Mouse (Mus musculus): ENCODE results near the gene Olfr364-ps1. TPM values are rescaled to one million over a fixed set of nuclear protein-coding genes. Genes with fewer than 3 reads are reported as not detected.

The Olfr364-ps1 gene
- not detected in 2 replicates for total RNA-seq (2014; rRNA removed)
- not detected in 2 replicates for polyA plus RNA-seq (2012; rRNA removed)

GRCm38 (mm10) chr2:37139022-37139421 is at the start of gene Olfr364-ps1:
TSS of gene Olfr364-ps1 (plus strand) at chr2:37139322.
- TF ChIP-seq CTCF (IDR thresholded peaks at IDR 0.05; ENCODE audit: low read depth, low read length): no peak
- no peak for TF ChIP-seq POLR2A (IDR thresholded peaks at IDR 0.05; ENCODE audit: extremely low read depth, insufficient read depth, low read length)
- 79% methylated on average over 3 of the region's 3 CpGs for WGBS
- H3K36me3 ChIP-seq (ENCODE audit: control insufficient read depth, insufficient read depth, low read length): no peaks in the 10 kb centered on the region
- no peak within 1 kb of the TSS for H3K4me3 ChIP-seq (ENCODE audit: insufficient read depth, low read depth, low read length)
- no peaks in the 10 kb centered on the region; the same call in 1 of the 2 replicates for H3K27me3 ChIP-seq (ENCODE audit: control insufficient read depth, insufficient read depth, low read length)
- no peak for DNase-seq (ENCODE audit: extremely low read depth, low read depth, low spot score)
- no peak within 1 kb of the TSS for H3K27ac ChIP-seq (replicated peaks; ENCODE audit: insufficient read depth, low read depth, low read length)
- H3K4me1 ChIP-seq (ENCODE audit: control insufficient read depth, insufficient read depth, low read length): no peaks in the 10 kb centered on the region
- no peak within 1 kb of the TSS for H3K9ac ChIP-seq (ENCODE audit: low read depth, low read length)
- no peaks in the 10 kb centered on the region for H3K79me2 ChIP-seq (ENCODE audit: control insufficient read depth, insufficient read depth, low read length)

DNA sequence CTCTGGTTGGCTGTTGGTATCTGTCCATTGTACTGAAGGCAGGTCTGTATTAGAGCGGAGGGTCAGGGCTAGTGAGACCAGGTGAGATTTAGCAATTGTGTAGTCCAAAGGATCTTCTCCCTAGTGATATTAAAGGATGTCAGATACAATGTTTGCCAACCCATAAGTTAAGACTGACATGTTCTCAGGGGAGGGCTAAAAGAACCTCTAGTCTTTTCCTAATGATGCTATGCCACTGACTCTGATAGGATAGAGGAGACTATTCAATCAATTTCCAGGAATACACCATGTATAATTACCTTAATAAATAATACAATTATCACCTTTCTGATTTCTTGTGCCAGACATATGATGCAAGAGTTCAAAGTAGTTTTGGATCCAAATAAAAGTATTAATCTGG is 21.3 kb upstream of the Olfr364-ps1 start, which contains the start of gene Olfr362:
Olfr362 (minus strand) TSS at position 101 of the 400 bp plus-strand sequence.
- no peak for TF ChIP-seq CTCF (IDR thresholded peaks at IDR 0.05; ENCODE audit: low read depth, low read length)
- no peak for TF ChIP-seq POLR2A (IDR thresholded peaks at IDR 0.05; ENCODE audit: extremely low read depth, insufficient read depth, low read length)
- Histone ChIP-seq H3K79me2 (ENCODE audit: control insufficient read depth, insufficient read depth, low read length) (no peaks in the 10 kb centered on the region), H3K36me3 (ENCODE audit: control insufficient read depth, insufficient read depth, low read length) (no peaks in the 10 kb centered on the region), H3K4me3 (ENCODE audit: insufficient read depth, low read depth, low read length) (no peak within 1 kb of the TSS), H3K4me1 (ENCODE audit: control insufficient read depth, insufficient read depth, low read length) (no peaks in the 10 kb centered on the region), H3K27ac (replicated peaks; ENCODE audit: insufficient read depth, low read depth, low read length) (no peak within 1 kb of the TSS), H3K9ac (ENCODE audit: low read depth, low read length) (no peak within 1 kb of the TSS), H3K27me3 (ENCODE audit: control insufficient read depth, insufficient read depth, low read length) (no peaks in the 10 kb centered on the region)
- no peak for DNase-seq (ENCODE audit: extremely low read depth, low read depth, low spot score)
- 83% methylated on average over 1 of the region's 1 CpGs for WGBS

DNA sequence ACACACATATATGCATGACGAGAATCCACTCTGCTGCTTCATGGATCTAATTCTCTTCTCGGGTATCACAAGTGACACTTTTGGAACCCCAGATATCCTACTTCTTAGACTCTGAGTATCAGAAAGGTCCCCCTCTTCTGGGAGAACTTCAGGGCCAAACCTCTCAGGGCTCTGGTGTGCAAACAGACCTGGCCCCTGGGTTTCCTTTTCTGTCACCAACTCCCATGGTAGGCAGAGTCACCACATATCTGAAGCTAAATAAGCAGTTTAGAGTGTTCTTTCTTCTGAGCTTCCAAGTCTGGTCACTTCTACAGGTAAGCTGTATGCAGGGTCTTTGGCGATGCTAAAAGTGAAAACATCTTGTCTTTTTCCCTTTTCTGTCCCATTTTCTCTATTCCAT is 48.8 kb downstream of the Olfr364-ps1 start, which contains the start of gene Olfr365:
Olfr365 (plus strand) TSS at position 301 of the 400 bp plus-strand sequence.
- Histone ChIP-seq H3K27ac (replicated peaks; ENCODE audit: insufficient read depth, low read depth, low read length) (no peak within 1 kb of the TSS), H3K27me3 (ENCODE audit: control insufficient read depth, insufficient read depth, low read length) (no peaks in the 10 kb centered on the region), H3K4me1 (ENCODE audit: control insufficient read depth, insufficient read depth, low read length) (no peaks in the 10 kb centered on the region), H3K9ac (ENCODE audit: low read depth, low read length) (no peak within 1 kb of the TSS), H3K4me3 (ENCODE audit: insufficient read depth, low read depth, low read length) (no peak within 1 kb of the TSS), H3K79me2 (ENCODE audit: control insufficient read depth, insufficient read depth, low read length) (no peaks in the 10 kb centered on the region), H3K36me3 (ENCODE audit: control insufficient read depth, insufficient read depth, low read length) (no peaks in the 10 kb centered on the region)
- TF ChIP-seq CTCF (IDR thresholded peaks at IDR 0.05; ENCODE audit: low read depth, low read length) (no peak), POLR2A (IDR thresholded peaks at IDR 0.05; ENCODE audit: extremely low read depth, insufficient read depth, low read length) (no peak)
- DNase-seq (ENCODE audit: extremely low read depth, low read depth, low spot score): no peak
- 68% methylated on average over 3 of the region's 3 CpGs for WGBS

Other genes with a start within 250 kb of the Olfr364-ps1 start
- gene Olfr353, start 246.4 kb upstream of the Olfr364-ps1 start, total RNA-seq (2014; rRNA removed): not detected in 2 replicates
- not detected in 2 replicates for gene Olfr353, start 246.4 kb upstream of the Olfr364-ps1 start, polyA plus RNA-seq (2012; rRNA removed)
- not detected in 2 replicates for gene Olfr354, start 233.6 kb upstream of the Olfr364-ps1 start, total RNA-seq (2014; rRNA removed)
- not detected in 2 replicates for gene Olfr354, start 233.6 kb upstream of the Olfr364-ps1 start, polyA plus RNA-seq (2012; rRNA removed)
- gene Olfr355, start 210.4 kb upstream of the Olfr364-ps1 start, total RNA-seq (2014; rRNA removed): not detected in 2 replicates
- gene Olfr355, start 210.4 kb upstream of the Olfr364-ps1 start, polyA plus RNA-seq (2012; rRNA removed): not detected in 2 replicates
- not detected in 2 replicates for gene Olfr356, start 202.2 kb upstream of the Olfr364-ps1 start, total RNA-seq (2014; rRNA removed)
- not detected in 2 replicates for gene Olfr356, start 202.2 kb upstream of the Olfr364-ps1 start, polyA plus RNA-seq (2012; rRNA removed)
- not detected in 2 replicates for gene Olfr357, start 145.5 kb upstream of the Olfr364-ps1 start, total RNA-seq (2014; rRNA removed)
- gene Olfr357, start 145.5 kb upstream of the Olfr364-ps1 start, polyA plus RNA-seq (2012; rRNA removed): not detected in 2 replicates
- not detected in 2 replicates for gene Olfr358, start 130.0 kb upstream of the Olfr364-ps1 start, total RNA-seq (2014; rRNA removed)
- gene Olfr358, start 130.0 kb upstream of the Olfr364-ps1 start, polyA plus RNA-seq (2012; rRNA removed): not detected in 2 replicates
- not detected in 2 replicates for gene Olfr360, start 73.6 kb upstream of the Olfr364-ps1 start, total RNA-seq (2014; rRNA removed)
- gene Olfr360, start 73.6 kb upstream of the Olfr364-ps1 start, polyA plus RNA-seq (2012; rRNA removed): not detected in 2 replicates
- not detected in 2 replicates for gene Olfr361, start 50.0 kb upstream of the Olfr364-ps1 start, total RNA-seq (2014; rRNA removed)
- not detected in 2 replicates for gene Olfr361, start 50.0 kb upstream of the Olfr364-ps1 start, polyA plus RNA-seq (2012; rRNA removed)
- not detected in 2 replicates for gene Olfr362, start 21.4 kb upstream of the Olfr364-ps1 start, total RNA-seq (2014; rRNA removed)
- not detected in 2 replicates for gene Olfr362, start 21.4 kb upstream of the Olfr364-ps1 start, polyA plus RNA-seq (2012; rRNA removed)
- gene Olfr365, start 48.9 kb downstream of the Olfr364-ps1 start, total RNA-seq (2014; rRNA removed): not detected in 2 replicates
- gene Olfr365, start 48.9 kb downstream of the Olfr364-ps1 start, polyA plus RNA-seq (2012; rRNA removed): not detected in 2 replicates
- not detected in 2 replicates for gene Olfr366, start 72.3 kb downstream of the Olfr364-ps1 start, total RNA-seq (2014; rRNA removed)
- not detected in 2 replicates for gene Olfr366, start 72.3 kb downstream of the Olfr364-ps1 start, polyA plus RNA-seq (2012; rRNA removed)
- not detected in 2 replicates for gene Olfr368, start 187.2 kb downstream of the Olfr364-ps1 start, total RNA-seq (2014; rRNA removed)
- not detected in 2 replicates for gene Olfr368, start 187.2 kb downstream of the Olfr364-ps1 start, polyA plus RNA-seq (2012; rRNA removed)
- 19.9 and 27.1 TPM in 2 replicates for gene Pdcl, start 220.0 kb downstream of the Olfr364-ps1 start, total RNA-seq (2014; rRNA removed)
- 7.0 and 7.8 TPM in 2 replicates for gene Pdcl, start 220.0 kb downstream of the Olfr364-ps1 start, polyA plus RNA-seq (2012; rRNA removed)